Mouse (Mus musculus) bone marrow macrophage, adult 2 months (primary cell): ENCODE data around the gene Cript.

Experiments
- CTCF ChIP-seq: IDR thresholded peaks from 2 replicates; pipeline ENCODE4 v1.5.1; 2012; ENCODE audit warnings: low read depth, mild to moderate bottlenecking, low read length, moderate library complexity
- POLR2A ChIP-seq: IDR thresholded peaks from 2 replicates; pipeline ENCODE4 v1.6.1; 2012; ENCODE audit warnings: mild to moderate bottlenecking, low read depth, low read length, borderline replicate concordance

- TF ChIP-seq CTCF = no peak
- TF ChIP-seq POLR2A = no peak
Measured at GRCm38 (mm10) chr17:87008950-87009349, 16.4 kb upstream of the Cript start.
